Mouse (Mus musculus): ENCODE data around the gene Tmem163. TPM values are rescaled to one million over a fixed set of nuclear protein-coding genes. Genes with fewer than 3 reads are reported as not detected.

Tmem163 gene
- polyA plus RNA-seq, 1 experiment from 2014 or later, result 0.48 TPM

GRCm38 (mm10) chr1:127609814-127610213 is 69.5 kb downstream of the Tmem163 start:
- Histone ChIP-seq H3K4me1 (ENCODE audit: control insufficient read depth, insufficient read depth, low read length) (no peaks in the 10 kb centered on the region), H3K36me3 (ENCODE audit: control insufficient read depth, insufficient read depth, low read length) (no peaks in the 10 kb centered on the region), H3K27ac (ENCODE audit: low read length) (no peak overlapping the region), H3K4me2 (ENCODE audit: low read depth, low read length) (no peak overlapping the region), H3K27me3 (replicated peaks; ENCODE audit: control insufficient read depth, insufficient read depth, low read length) (no peaks in the 10 kb centered on the region), H3K9ac (ENCODE audit: low read depth, low read length) (no peak overlapping the region), H3K9me3 (ENCODE audit: control insufficient read depth, low read length) (no peaks in the 10 kb centered on the region), H3K4me3 (ENCODE audit: low read length) (no peak overlapping the region)
- WGBS, result 86% methylated on average over 2 of the region's 2 CpGs
- ATAC-seq, result no peak

- Histone ChIP-seq H3K27me3 (replicated peaks; ENCODE audit: control insufficient read depth, insufficient read depth, low read length) (no peaks in the 10 kb centered on the region), H3K4me2 (ENCODE audit: low read depth, low read length) (no peak overlapping the region), H3K4me1 (ENCODE audit: control insufficient read depth, insufficient read depth, low read length) (no peaks in the 10 kb centered on the region), H3K9me3 (ENCODE audit: control insufficient read depth, low read length) (no peaks in the 10 kb centered on the region), H3K4me3 (ENCODE audit: low read length) (no peak overlapping the region), H3K9ac (ENCODE audit: low read depth, low read length) (no peak overlapping the region), H3K27ac (ENCODE audit: low read length) (no peak overlapping the region), H3K36me3 (ENCODE audit: control insufficient read depth, insufficient read depth, low read length) (no peaks in the 10 kb centered on the region)
- 84% methylated on average over 3 of the region's 3 CpGs for WGBS
- ATAC-seq, result no peak
Observed at GRCm38 (mm10) chr1:127608326-127608725, 71.0 kb downstream of the Tmem163 start.

GRCm38 (mm10) chr1:127603697-127604631 is 75.4 kb downstream of the Tmem163 start:
- no peaks in the 10 kb centered on the region for H3K4me1 ChIP-seq (ENCODE audit: control insufficient read depth, insufficient read depth, low read length)
- no peak overlapping the region for H3K4me2 ChIP-seq (ENCODE audit: low read depth, low read length)
- no peak overlapping the region for H3K27ac ChIP-seq (ENCODE audit: low read length)
- WGBS, result 68% methylated on average over 9 of the region's 9 CpGs
- no peaks in the 10 kb centered on the region for H3K9me3 ChIP-seq (ENCODE audit: control insufficient read depth, low read length)
- H3K9ac ChIP-seq (ENCODE audit: low read depth, low read length), result no peak overlapping the region
- H3K27me3 ChIP-seq (replicated peaks; ENCODE audit: control insufficient read depth, insufficient read depth, low read length), result no peaks in the 10 kb centered on the region
- H3K36me3 ChIP-seq (ENCODE audit: control insufficient read depth, insufficient read depth, low read length), result no peaks in the 10 kb centered on the region
- no peak overlapping the region for H3K4me3 ChIP-seq (ENCODE audit: low read length)
- no peak for ATAC-seq

- no peaks in the 10 kb centered on the region for H3K36me3 ChIP-seq (ENCODE audit: control insufficient read depth, insufficient read depth, low read length)
- no peaks in the 10 kb centered on the region for H3K9me3 ChIP-seq (ENCODE audit: control insufficient read depth, low read length)
- ATAC-seq, result no peak
- no peak overlapping the region for H3K4me2 ChIP-seq (ENCODE audit: low read depth, low read length)
- no peak overlapping the region for H3K9ac ChIP-seq (ENCODE audit: low read depth, low read length)
- no peaks in the 10 kb centered on the region for H3K27me3 ChIP-seq (replicated peaks; ENCODE audit: control insufficient read depth, insufficient read depth, low read length)
- H3K4me3 ChIP-seq (ENCODE audit: low read length), result no peak overlapping the region
- 85% methylated on average over 4 of the region's 4 CpGs for WGBS
- no peaks in the 10 kb centered on the region for H3K4me1 ChIP-seq (ENCODE audit: control insufficient read depth, insufficient read depth, low read length)
- no peak overlapping the region for H3K27ac ChIP-seq (ENCODE audit: low read length)
Observed at GRCm38 (mm10) chr1:127596143-127596542, 83.2 kb downstream of the Tmem163 start.

- H3K4me3 ChIP-seq (ENCODE audit: low read length), result no peak overlapping the region
- H3K9ac ChIP-seq (ENCODE audit: low read depth, low read length), result no peak overlapping the region
- H3K4me2 ChIP-seq (ENCODE audit: low read depth, low read length), result no peak overlapping the region
- H3K27me3 ChIP-seq (replicated peaks; ENCODE audit: control insufficient read depth, insufficient read depth, low read length), result no peaks in the 10 kb centered on the region
- H3K27ac ChIP-seq (ENCODE audit: low read length), result no peak overlapping the region
- WGBS, result 28% methylated on average over 1 of the region's 1 CpGs
- ATAC-seq, result no peak
- no peaks in the 10 kb centered on the region for H3K36me3 ChIP-seq (ENCODE audit: control insufficient read depth, insufficient read depth, low read length)
- no peaks in the 10 kb centered on the region for H3K9me3 ChIP-seq (ENCODE audit: control insufficient read depth, low read length)
- no peaks in the 10 kb centered on the region for H3K4me1 ChIP-seq (ENCODE audit: control insufficient read depth, insufficient read depth, low read length)
Observed at GRCm38 (mm10) chr1:127595735-127596134, 83.6 kb downstream of the Tmem163 start.

- no peaks in the 10 kb centered on the region for H3K4me1 ChIP-seq (ENCODE audit: control insufficient read depth, insufficient read depth, low read length)
- no peaks in the 10 kb centered on the region for H3K9me3 ChIP-seq (ENCODE audit: control insufficient read depth, low read length)
- H3K27ac ChIP-seq (ENCODE audit: low read length), result no peak overlapping the region
- no peak overlapping the region for H3K4me2 ChIP-seq (ENCODE audit: low read depth, low read length)
- H3K27me3 ChIP-seq (replicated peaks; ENCODE audit: control insufficient read depth, insufficient read depth, low read length), result no peaks in the 10 kb centered on the region
- H3K9ac ChIP-seq (ENCODE audit: low read depth, low read length), result no peak overlapping the region
- WGBS, result 77% methylated on average over 3 of the region's 3 CpGs
- no peak for ATAC-seq
- no peak overlapping the region for H3K4me3 ChIP-seq (ENCODE audit: low read length)
- no peaks in the 10 kb centered on the region for H3K36me3 ChIP-seq (ENCODE audit: control insufficient read depth, insufficient read depth, low read length)
Observed at GRCm38 (mm10) chr1:127589542-127589941, 89.8 kb downstream of the Tmem163 start.

- Histone ChIP-seq H3K27me3 (replicated peaks; ENCODE audit: control insufficient read depth, insufficient read depth, low read length) (no peaks in the 10 kb centered on the region), H3K36me3 (ENCODE audit: control insufficient read depth, insufficient read depth, low read length) (no peaks in the 10 kb centered on the region), H3K27ac (ENCODE audit: low read length) (no peak overlapping the region), H3K4me1 (ENCODE audit: control insufficient read depth, insufficient read depth, low read length) (no peaks in the 10 kb centered on the region), H3K4me3 (ENCODE audit: low read length) (no peak overlapping the region), H3K9me3 (ENCODE audit: control insufficient read depth, low read length) (no peaks in the 10 kb centered on the region), H3K9ac (ENCODE audit: low read depth, low read length) (no peak overlapping the region), H3K4me2 (ENCODE audit: low read depth, low read length) (no peak overlapping the region)
- WGBS, result 87% methylated on average over 5 of the region's 5 CpGs
- ATAC-seq, result no peak
Observed at GRCm38 (mm10) chr1:127587071-127587470, 92.3 kb downstream of the Tmem163 start.

GRCm38 (mm10) chr1:127586156-127586555 is 93.2 kb downstream of the Tmem163 start:
- Histone ChIP-seq H3K4me2 (ENCODE audit: low read depth, low read length) (no peak overlapping the region), H3K9ac (ENCODE audit: low read depth, low read length) (no peak overlapping the region), H3K27ac (ENCODE audit: low read length) (no peak overlapping the region), H3K4me1 (ENCODE audit: control insufficient read depth, insufficient read depth, low read length) (no peaks in the 10 kb centered on the region), H3K9me3 (ENCODE audit: control insufficient read depth, low read length) (no peaks in the 10 kb centered on the region), H3K27me3 (replicated peaks; ENCODE audit: control insufficient read depth, insufficient read depth, low read length) (no peaks in the 10 kb centered on the region), H3K36me3 (ENCODE audit: control insufficient read depth, insufficient read depth, low read length) (no peaks in the 10 kb centered on the region), H3K4me3 (ENCODE audit: low read length) (no peak overlapping the region)
- ATAC-seq, result no peak
- WGBS, result 94% methylated on average over 1 of the region's 1 CpGs

- H3K9ac ChIP-seq (ENCODE audit: low read depth, low read length), result no peak overlapping the region
- ATAC-seq, result no peak
- H3K4me1 ChIP-seq (ENCODE audit: control insufficient read depth, insufficient read depth, low read length), result no peaks in the 10 kb centered on the region
- no peak overlapping the region for H3K4me2 ChIP-seq (ENCODE audit: low read depth, low read length)
- H3K4me3 ChIP-seq (ENCODE audit: low read length), result no peak overlapping the region
- no peaks in the 10 kb centered on the region for H3K27me3 ChIP-seq (replicated peaks; ENCODE audit: control insufficient read depth, insufficient read depth, low read length)
- WGBS, result 74% methylated on average over 5 of the region's 5 CpGs
- no peak overlapping the region for H3K27ac ChIP-seq (ENCODE audit: low read length)
- H3K36me3 ChIP-seq (ENCODE audit: control insufficient read depth, insufficient read depth, low read length), result no peaks in the 10 kb centered on the region
- no peaks in the 10 kb centered on the region for H3K9me3 ChIP-seq (ENCODE audit: control insufficient read depth, low read length)
Observed at GRCm38 (mm10) chr1:127577981-127578380, 101.4 kb downstream of the Tmem163 start.

Measured in intestine, embryonic 16.5 days (tissue).